Comparison of ENCODE assay signal across 8 mouse cellular contexts in the genomic region with DNA sequence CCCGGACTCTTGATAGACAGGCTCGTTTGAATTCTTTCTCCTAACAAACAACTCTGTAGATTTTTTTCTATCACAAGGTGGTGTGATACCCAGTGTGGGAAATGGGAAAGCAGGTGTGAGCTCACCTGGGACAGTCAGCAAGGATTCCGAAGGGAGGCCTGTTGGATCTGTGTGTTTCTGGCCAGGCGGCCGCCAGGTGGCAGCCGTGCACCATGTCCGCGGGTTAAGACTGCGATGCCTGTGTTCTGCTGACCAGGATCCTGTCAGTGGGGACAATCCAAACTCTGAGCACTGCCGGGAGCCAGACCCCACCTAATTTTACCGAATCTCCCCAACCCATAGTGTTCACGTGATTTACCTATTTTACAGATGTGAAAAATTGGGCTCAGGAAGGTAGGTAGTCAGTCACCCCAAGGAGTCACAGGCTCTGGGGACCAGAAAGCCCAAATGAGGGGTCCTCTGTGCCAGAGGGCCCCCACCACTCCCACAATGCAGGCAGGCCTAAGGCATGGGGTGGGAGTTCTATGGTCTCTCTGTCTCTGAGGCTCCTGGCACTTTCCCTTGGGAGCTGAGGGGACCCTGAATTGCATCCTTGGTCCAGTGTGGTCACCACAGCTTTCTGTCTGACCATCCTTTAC.
DNase-seq lines count a peak whose midpoint lies in the region; ATAC-seq and TF ChIP-seq lines count a peak whose summit lies in the region.

No protein-coding gene starts in this region.

- WGBS in embryonic facial prominence, embryonic 13.5 days: 6% methylated on average over 12 of the region's 12 CpGs
- 9% methylated on average over 12 of the region's 12 CpGs for WGBS in kidney, adult 2 months
- WGBS in limb, embryonic 11.5 days: 9% methylated on average over 12 of the region's 12 CpGs
- WGBS in midbrain, embryonic 14.5 days: 8% methylated on average over 12 of the region's 12 CpGs
- 7% methylated on average over 12 of the region's 12 CpGs for WGBS in small intestine, adult 2 months

- H3K4me2 ChIP-seq in embryonic facial prominence, embryonic 13.5 days: 0 out of 2 replicates have a peak overlapping the region, but pooled peaks have one; percentile 7
- H3K4me2 ChIP-seq in limb, embryonic 11.5 days (ENCODE audit: low read depth, severe bottlenecking): peak overlapping the region; percentile 7; the same call in 1 of the 2 replicates
- H3K4me2 ChIP-seq in midbrain, embryonic 14.5 days (ENCODE audit: low read length): no peak overlapping the region

- peak; percentile 90 for TF ChIP-seq CTCF in kidney, adult 2 months (conservative IDR thresholded peaks at IDR 0.05; ENCODE audit: insufficient read depth, insufficient read length, low read depth, low read length)
- peak; percentile 97 for TF ChIP-seq CTCF in small intestine, adult 2 months (IDR thresholded peaks at IDR 0.05; ENCODE audit: extremely low read depth, insufficient read length, insufficient replicate concordance, low read depth, low read length)

- ATAC-seq in embryonic facial prominence, embryonic 13.5 days (ENCODE audit: insufficient number of reproducible peaks, insufficient read depth, low FRiP score, low TSS enrichment, low read depth): 0 out of 2 replicates have a peak, but pooled peaks have one; percentile 68
- ATAC-seq in limb, embryonic 11.5 days (ENCODE audit: insufficient number of reproducible peaks, low FRiP score, low TSS enrichment, low read depth): peak; percentile 74
- peak; percentile 80; the same call in 1 of the 2 replicates for ATAC-seq in midbrain, embryonic 14.5 days (ENCODE audit: low FRiP score, low TSS enrichment)

- peaks cover 8% of the 10 kb centered on the region for H3K36me3 ChIP-seq in embryonic facial prominence, embryonic 13.5 days
- no peaks in the 10 kb centered on the region for H3K36me3 ChIP-seq in kidney, adult 2 months (ENCODE audit: control insufficient read depth, insufficient read depth, low read length)
- no peaks in the 10 kb centered on the region for H3K36me3 ChIP-seq in limb, embryonic 11.5 days (ENCODE audit: control insufficient read depth, insufficient read depth, low read length)
- H3K36me3 ChIP-seq in midbrain, embryonic 14.5 days (ENCODE audit: control insufficient read depth, insufficient read depth, low read length): no peaks in the 10 kb centered on the region
- peaks cover 3% of the 10 kb centered on the region; the same call in 1 of the 2 replicates for H3K36me3 ChIP-seq in small intestine, adult 2 months (ENCODE audit: control insufficient read depth, insufficient read depth, low read length)

- 0 out of 2 replicates have a peak overlapping the region, but pooled peaks have one; percentile 16 for H3K9ac ChIP-seq in embryonic facial prominence, embryonic 13.5 days
- H3K9ac ChIP-seq in limb, embryonic 11.5 days (ENCODE audit: low read length): no peak overlapping the region
- no peak overlapping the region for H3K9ac ChIP-seq in midbrain, embryonic 14.5 days (replicated peaks; ENCODE audit: low read length)

- H3K9me3 ChIP-seq in embryonic facial prominence, embryonic 13.5 days: peaks cover 3% of the 10 kb centered on the region; the same call in 1 of the 2 replicates
- no peaks in the 10 kb centered on the region for H3K9me3 ChIP-seq in limb, embryonic 11.5 days (ENCODE audit: control insufficient read depth, low read length)
- no peaks in the 10 kb centered on the region for H3K9me3 ChIP-seq in midbrain, embryonic 14.5 days (ENCODE audit: control insufficient read depth, low read length)

- peaks cover 4% of the 10 kb centered on the region; the same call in 1 of the 2 replicates for H3K4me1 ChIP-seq in embryonic facial prominence, embryonic 13.5 days
- H3K4me1 ChIP-seq in kidney, adult 2 months (ENCODE audit: control insufficient read depth, insufficient read depth, low read length): no peaks in the 10 kb centered on the region
- H3K4me1 ChIP-seq in limb, embryonic 11.5 days (ENCODE audit: control insufficient read depth, insufficient read depth, low read length): peaks cover 4% of the 10 kb centered on the region
- no peaks in the 10 kb centered on the region for H3K4me1 ChIP-seq in midbrain, embryonic 14.5 days (ENCODE audit: control insufficient read depth, insufficient read depth, low read length)
- peaks cover 10% of the 10 kb centered on the region for H3K4me1 ChIP-seq in small intestine, adult 2 months (ENCODE audit: control insufficient read depth, insufficient read depth, insufficient read length, low read length)

- no peak overlapping the region for H3K4me3 ChIP-seq in embryonic facial prominence, embryonic 13.5 days
- H3K4me3 ChIP-seq in kidney, adult 2 months (ENCODE audit: insufficient read depth, low read depth, low read length): no peak overlapping the region
- no peak overlapping the region for H3K4me3 ChIP-seq in limb, embryonic 11.5 days (ENCODE audit: low read depth, low read length)
- no peak overlapping the region for H3K4me3 ChIP-seq in midbrain, embryonic 14.5 days (replicated peaks; ENCODE audit: low read depth, low read length)
- no peak overlapping the region for H3K4me3 ChIP-seq in small intestine, adult 2 months (ENCODE audit: low read depth, low read length)

- DNase-seq in 3134 (ENCODE audit: extremely low read depth, insufficient read length, low spot score): peak; percentile 79
- peak; percentile 83 for DNase-seq in adrenal gland, postnatal 25 days
- peak; percentile 80 for DNase-seq in heart, adult 8-10 months (ENCODE audit: low spot score)
- peak; percentile 88 for DNase-seq in kidney, adult 2 months
- DNase-seq in limb, embryonic 11.5 days (ENCODE audit: low spot score): peak; percentile 91
- DNase-seq in midbrain, embryonic 14.5 days: peak; percentile 91

- no peaks in the 10 kb centered on the region for H3K27me3 ChIP-seq in embryonic facial prominence, embryonic 13.5 days
- H3K27me3 ChIP-seq in kidney, adult 2 months (replicated peaks; ENCODE audit: control insufficient read depth, insufficient read depth, low read length): no peaks in the 10 kb centered on the region
- H3K27me3 ChIP-seq in limb, embryonic 11.5 days (ENCODE audit: control insufficient read depth, insufficient read depth, low read length): no peaks in the 10 kb centered on the region
- H3K27me3 ChIP-seq in midbrain, embryonic 14.5 days (ENCODE audit: control insufficient read depth, insufficient read depth, low read length): no peaks in the 10 kb centered on the region
- H3K27me3 ChIP-seq in small intestine, adult 2 months (ENCODE audit: control insufficient read depth, insufficient read depth, low read length): no peaks in the 10 kb centered on the region

- TF ChIP-seq POLR2A in kidney, adult 2 months (IDR thresholded peaks at IDR 0.05; ENCODE audit: low read depth, low read length): no peak
- TF ChIP-seq POLR2A in small intestine, adult 2 months (IDR thresholded peaks at IDR 0.05; ENCODE audit: low read depth, low read length): no peak

- no peak overlapping the region for H3K27ac ChIP-seq in embryonic facial prominence, embryonic 13.5 days
- no peak overlapping the region for H3K27ac ChIP-seq in kidney, adult 2 months (ENCODE audit: insufficient read depth, low read depth, low read length)
- no peak overlapping the region for H3K27ac ChIP-seq in limb, embryonic 11.5 days (replicated peaks; ENCODE audit: low read depth, low read length)
- H3K27ac ChIP-seq in midbrain, embryonic 14.5 days (replicated peaks; ENCODE audit: low read depth, low read length): no peak overlapping the region
- no peak overlapping the region for H3K27ac ChIP-seq in small intestine, adult 2 months (ENCODE audit: insufficient read depth, low read depth, low read length)
